Mouse (Mus musculus): Measurements from ENCODE around the gene Ncoa1. TPM values are rescaled to one million over a fixed set of nuclear protein-coding genes. Genes with fewer than 3 reads are reported as not detected.

Ncoa1 gene
- total and polyA plus RNA-seq, 3 experiments: 16.4 to 32.6 (median 30.2) TPM

GRCm38 (mm10) chr12:4209196-4209595 lies 267.8 kb downstream of the Ncoa1 start:
- Histone ChIP-seq H3K27me3 (ENCODE audit: control insufficient read depth, insufficient read depth, low read length) (no peaks in the 10 kb centered on the region), H3K27ac (no peak overlapping the region), H3K9ac (ENCODE audit: low read depth, low read length) (no peak overlapping the region), H3K4me1 (ENCODE audit: control insufficient read depth, insufficient read depth, low read length) (no peaks in the 10 kb centered on the region), H3K4me3 (no peak overlapping the region), H3K36me3 (ENCODE audit: control insufficient read depth, insufficient read depth, low read length) (no peaks in the 10 kb centered on the region), H3K79me2 (replicated peaks; ENCODE audit: control insufficient read depth, insufficient read depth, low read length) (no peaks in the 10 kb centered on the region)
- TF ChIP-seq CTCF (IDR thresholded peaks at IDR 0.05) (no peak), POLR2A (IDR thresholded peaks at IDR 0.05; ENCODE audit: insufficient read depth, low read depth, low read length) (no peak), EP300 (IDR thresholded peaks at IDR 0.05; ENCODE audit: insufficient read depth, low read depth, low read length) (no peak)
- 95% methylated on average over 9 of the region's 9 CpGs for WGBS
- intact Hi-C loops (cut with DNase I): loop anchor here (2.0 to 5.0 kb wide), 2 partner anchors 102 to 282 kb away; no protein-coding TSS in a partner anchor
- no peak for DNase-seq

GRCm38 (mm10) chr12:4208405-4209133 lies 268.4 kb downstream of the Ncoa1 start:
- Histone ChIP-seq H3K79me2 (replicated peaks; ENCODE audit: control insufficient read depth, insufficient read depth, low read length) (no peaks in the 10 kb centered on the region), H3K27ac (no peak overlapping the region), H3K9ac (ENCODE audit: low read depth, low read length) (no peak overlapping the region; the same call in 1 of the 2 replicates), H3K4me1 (ENCODE audit: control insufficient read depth, insufficient read depth, low read length) (no peaks in the 10 kb centered on the region), H3K4me3 (no peak overlapping the region), H3K27me3 (ENCODE audit: control insufficient read depth, insufficient read depth, low read length) (no peaks in the 10 kb centered on the region), H3K36me3 (ENCODE audit: control insufficient read depth, insufficient read depth, low read length) (no peaks in the 10 kb centered on the region)
- WGBS: 72% methylated on average over 15 of the region's 15 CpGs
- peak; percentile 58 to 63 for DNase-seq
- TF ChIP-seq POLR2A (IDR thresholded peaks at IDR 0.05; ENCODE audit: insufficient read depth, low read depth, low read length) (no peak), EP300 (IDR thresholded peaks at IDR 0.05; ENCODE audit: insufficient read depth, low read depth, low read length) (no peak), CTCF (IDR thresholded peaks at IDR 0.05) (peak; percentile 78)
- intact Hi-C loops (cut with DNase I): loop anchor here (2.0 to 5.0 kb wide), 2 partner anchors 102 to 281 kb away; no protein-coding TSS in a partner anchor

GRCm38 (mm10) chr12:4206106-4206505 lies 270.9 kb downstream of the Ncoa1 start:
- H3K36me3 ChIP-seq (ENCODE audit: control insufficient read depth, insufficient read depth, low read length): no peaks in the 10 kb centered on the region
- DNase-seq: no peak
- intact Hi-C loops (cut with DNase I): loop anchor here (5.0 kb wide), 1 partner anchor 279 kb away; no protein-coding TSS in a partner anchor
- no peak overlapping the region for H3K27ac ChIP-seq
- no peaks in the 10 kb centered on the region for H3K79me2 ChIP-seq (replicated peaks; ENCODE audit: control insufficient read depth, insufficient read depth, low read length)
- WGBS: 91% methylated on average over 11 of the region's 11 CpGs
- H3K27me3 ChIP-seq (ENCODE audit: control insufficient read depth, insufficient read depth, low read length): no peaks in the 10 kb centered on the region
- no peak overlapping the region for H3K4me3 ChIP-seq
- TF ChIP-seq EP300 (IDR thresholded peaks at IDR 0.05; ENCODE audit: insufficient read depth, low read depth, low read length) (no peak), POLR2A (IDR thresholded peaks at IDR 0.05; ENCODE audit: insufficient read depth, low read depth, low read length) (no peak), CTCF (IDR thresholded peaks at IDR 0.05) (no peak)
- H3K4me1 ChIP-seq (ENCODE audit: control insufficient read depth, insufficient read depth, low read length): no peaks in the 10 kb centered on the region
- H3K9ac ChIP-seq (ENCODE audit: low read depth, low read length): no peak overlapping the region

- H3K9ac ChIP-seq (ENCODE audit: low read depth, low read length): no peak overlapping the region
- H3K79me2 ChIP-seq (replicated peaks; ENCODE audit: control insufficient read depth, insufficient read depth, low read length): no peaks in the 10 kb centered on the region
- H3K27me3 ChIP-seq (ENCODE audit: control insufficient read depth, insufficient read depth, low read length): no peaks in the 10 kb centered on the region
- intact Hi-C loops (cut with DNase I): no loop called here
- H3K36me3 ChIP-seq (ENCODE audit: control insufficient read depth, insufficient read depth, low read length): no peaks in the 10 kb centered on the region
- 86% methylated on average over 4 of the region's 4 CpGs for WGBS
- H3K27ac ChIP-seq: no peak overlapping the region
- no peak for DNase-seq
- no peak for TF ChIP-seq POLR2A (IDR thresholded peaks at IDR 0.05; ENCODE audit: insufficient read depth, low read depth, low read length)
- no peak for TF ChIP-seq CTCF (IDR thresholded peaks at IDR 0.05)
- TF ChIP-seq EP300 (IDR thresholded peaks at IDR 0.05; ENCODE audit: insufficient read depth, low read depth, low read length): no peak
- H3K4me1 ChIP-seq (ENCODE audit: control insufficient read depth, insufficient read depth, low read length): no peaks in the 10 kb centered on the region
- no peak overlapping the region for H3K4me3 ChIP-seq
Measured at GRCm38 (mm10) chr12:4202206-4202605, 274.8 kb downstream of the Ncoa1 start.

- H3K4me1 ChIP-seq (ENCODE audit: control insufficient read depth, insufficient read depth, low read length): no peaks in the 10 kb centered on the region
- WGBS: 79% methylated on average over 13 of the region's 13 CpGs
- no peak overlapping the region for H3K27ac ChIP-seq
- H3K4me3 ChIP-seq: no peak overlapping the region
- no peak overlapping the region for H3K9ac ChIP-seq (ENCODE audit: low read depth, low read length)
- TF ChIP-seq EP300 (IDR thresholded peaks at IDR 0.05; ENCODE audit: insufficient read depth, low read depth, low read length): no peak
- no peak for TF ChIP-seq CTCF (IDR thresholded peaks at IDR 0.05)
- TF ChIP-seq POLR2A (IDR thresholded peaks at IDR 0.05; ENCODE audit: insufficient read depth, low read depth, low read length): no peak
- H3K79me2 ChIP-seq (replicated peaks; ENCODE audit: control insufficient read depth, insufficient read depth, low read length): no peaks in the 10 kb centered on the region
- DNase-seq: peak; percentile 70 to 72
- H3K36me3 ChIP-seq (ENCODE audit: control insufficient read depth, insufficient read depth, low read length): no peaks in the 10 kb centered on the region
- intact Hi-C loops (cut with DNase I): no loop called here
- H3K27me3 ChIP-seq (ENCODE audit: control insufficient read depth, insufficient read depth, low read length): no peaks in the 10 kb centered on the region
Measured at GRCm38 (mm10) chr12:4201454-4202200, 275.4 kb downstream of the Ncoa1 start.

GRCm38 (mm10) chr12:4199271-4199670 lies 277.7 kb downstream of the Ncoa1 start:
- H3K27me3 ChIP-seq (ENCODE audit: control insufficient read depth, insufficient read depth, low read length): no peaks in the 10 kb centered on the region
- no peak for DNase-seq
- no peak overlapping the region for H3K9ac ChIP-seq (ENCODE audit: low read depth, low read length)
- intact Hi-C loops (cut with DNase I): no loop called here
- H3K4me1 ChIP-seq (ENCODE audit: control insufficient read depth, insufficient read depth, low read length): no peaks in the 10 kb centered on the region
- H3K27ac ChIP-seq: no peak overlapping the region
- no peaks in the 10 kb centered on the region for H3K79me2 ChIP-seq (replicated peaks; ENCODE audit: control insufficient read depth, insufficient read depth, low read length)
- H3K36me3 ChIP-seq (ENCODE audit: control insufficient read depth, insufficient read depth, low read length): no peaks in the 10 kb centered on the region
- no peak overlapping the region for H3K4me3 ChIP-seq
- TF ChIP-seq EP300 (IDR thresholded peaks at IDR 0.05; ENCODE audit: insufficient read depth, low read depth, low read length): no peak
- no peak for TF ChIP-seq CTCF (IDR thresholded peaks at IDR 0.05)
- no peak for TF ChIP-seq POLR2A (IDR thresholded peaks at IDR 0.05; ENCODE audit: insufficient read depth, low read depth, low read length)
- 91% methylated on average over 11 of the region's 11 CpGs for WGBS

Data from heart, adult 2 months (tissue).